Mouse (Mus musculus): ENCODE results near the gene Tom1. TPM values are rescaled to one million over a fixed set of nuclear protein-coding genes. Genes with fewer than 3 reads are reported as not detected.

The Tom1 gene
- polyA plus RNA-seq, 1 experiment from 2014 or later: 44.9 TPM

Other genes with a start within 250 kb of the Tom1 start
- gene Isx, start 160.5 kb upstream of the Tom1 start, polyA plus RNA-seq (2015; fragmentation: Nextera tagmentation; extraction: Ambion mirVana): 101 and 109 TPM in 2 replicates
- 21.4 and 22.9 TPM in 2 replicates for gene Hmgxb4, start 40.3 kb upstream of the Tom1 start, polyA plus RNA-seq (2015; fragmentation: Nextera tagmentation; extraction: Ambion mirVana)
- 20.8 and 21.9 TPM in 2 replicates for gene Hmox1, start 59.9 kb downstream of the Tom1 start, polyA plus RNA-seq (2015; fragmentation: Nextera tagmentation; extraction: Ambion mirVana)
- gene Mcm5, start 75.9 kb downstream of the Tom1 start, polyA plus RNA-seq (2015; fragmentation: Nextera tagmentation; extraction: Ambion mirVana): 99.5 and 120 TPM in 2 replicates
- gene Rasd2, start 180.2 kb downstream of the Tom1 start, polyA plus RNA-seq (2015; fragmentation: Nextera tagmentation; extraction: Ambion mirVana): 1.5 and 1.8 TPM in 2 replicates